Mouse (Mus musculus) small intestine, adult 10 weeks (tissue): Measurements from ENCODE around the gene Tbx2. TPM values are rescaled to one million over a fixed set of nuclear protein-coding genes. Genes with fewer than 3 reads are reported as not detected.

Source experiments
- polyA plus RNA-seq: library from polyadenylated mRNA; stranded (reverse); fragments of 350-450 nt; fragmentation: Illumina TruSeq; extraction: RNeasy Lipid Tissue Mini Kit (QIAGEN cat#74804); gene quantifications from one replicate; pipeline ENCODE4 v1.2.3, GENCODE M21; 2014; ENCODE audit warnings: low replicate concordance

The Tbx2 gene
- polyA plus RNA-seq, result 0.52 TPM

DNA sequence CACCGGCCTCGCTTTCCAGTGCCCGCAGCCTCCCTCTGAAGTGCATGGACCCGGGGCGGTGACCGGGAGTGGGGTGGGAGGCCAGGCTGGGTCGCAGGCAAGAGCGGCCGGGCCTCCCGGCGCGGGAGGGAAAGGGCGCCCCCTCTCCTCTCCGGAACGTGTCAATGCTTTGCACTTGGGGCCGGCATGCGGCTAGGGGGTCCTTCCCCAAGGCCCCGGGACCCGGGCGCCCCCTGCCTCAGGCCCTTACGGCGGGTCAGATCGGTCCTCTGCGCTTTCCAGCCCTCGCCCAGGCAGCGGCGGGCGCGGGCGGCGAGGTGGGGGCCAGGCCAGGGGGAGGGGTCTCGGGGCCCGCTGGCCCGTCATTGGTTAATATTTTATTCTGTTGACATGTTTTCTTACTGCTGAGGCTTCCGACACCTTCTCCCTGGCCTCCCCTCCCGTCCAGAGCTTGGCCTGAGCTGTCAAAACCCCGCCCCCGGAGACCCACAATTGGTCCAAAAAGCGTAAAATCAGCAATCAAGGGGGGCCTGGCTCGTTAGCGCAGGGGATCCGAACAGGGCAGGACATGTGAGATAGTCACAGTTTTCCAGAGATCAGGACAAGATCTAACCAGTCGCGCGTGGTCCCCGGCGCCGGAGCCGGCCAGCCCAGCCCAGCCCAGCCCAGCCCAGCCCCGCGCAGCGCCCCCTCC, at the start of gene Tbx2:
TSS of gene Tbx2 (plus strand) at position 321 of the 694 bp plus-strand sequence.

DNA sequence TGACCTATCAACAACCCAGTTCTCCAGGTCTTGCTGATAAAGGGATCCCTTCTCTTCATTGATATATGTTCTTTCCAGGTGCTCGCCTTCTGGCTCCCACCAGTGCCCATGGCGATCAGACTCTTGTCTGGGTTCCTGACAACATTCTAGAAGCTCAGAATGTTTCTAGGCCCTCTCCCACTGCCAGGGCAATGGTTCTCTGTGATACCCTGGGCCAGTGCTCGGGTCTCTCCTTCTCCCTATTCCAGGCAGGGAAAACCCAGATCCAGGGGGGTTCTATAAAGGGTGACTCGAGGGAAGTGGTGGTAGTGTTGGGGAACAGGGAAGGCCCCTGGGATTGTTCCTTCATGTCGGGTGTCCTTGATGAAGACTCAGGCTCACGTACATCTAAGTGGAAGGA, 17.9 kb downstream of the Tbx2 start, which contains the start of gene Gm11444:
TSS of gene Gm11444 (minus strand) at position 101 of the 400 bp plus-strand sequence.

DNA sequence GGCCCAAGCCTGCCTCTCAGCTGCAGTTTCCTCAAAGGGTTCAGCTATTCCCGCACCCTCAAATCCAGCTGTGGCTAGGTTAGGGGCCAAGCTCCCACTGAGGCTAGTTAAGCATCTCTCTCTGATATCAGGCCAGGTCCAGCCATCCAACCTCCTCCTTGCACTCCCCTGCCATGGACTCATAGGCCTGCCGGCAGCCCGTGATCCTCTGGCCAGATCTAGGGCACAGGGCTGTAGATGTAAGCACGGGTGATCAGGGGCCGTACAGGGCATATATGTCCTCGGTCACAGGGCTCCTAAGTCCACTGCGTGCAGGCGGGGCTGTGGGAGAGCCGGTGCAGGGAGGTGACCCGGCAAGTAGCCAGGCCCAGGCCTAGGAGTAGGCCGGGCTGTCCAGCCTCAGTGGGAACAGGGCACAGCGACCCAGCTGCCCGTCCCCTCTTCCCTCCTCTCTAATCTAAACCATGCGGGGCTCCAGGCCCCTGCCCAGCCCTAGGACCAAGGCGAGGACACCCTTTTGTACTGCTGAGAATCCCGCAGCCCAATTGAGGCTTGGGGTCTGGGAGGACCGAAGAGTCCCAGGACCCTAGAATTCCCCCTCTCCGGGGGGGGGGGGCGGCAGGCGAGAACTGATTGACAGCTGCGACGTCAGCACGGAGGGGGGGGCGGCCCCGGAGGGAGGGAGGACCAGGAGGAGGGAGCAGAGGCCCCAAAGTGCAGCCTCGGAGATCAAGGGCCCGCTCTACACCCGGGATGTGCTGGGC, 53.5 kb downstream of the Tbx2 start, which contains the start of gene Tbx4:
TSS of gene Tbx4 (plus strand) at position 758 of the 764 bp plus-strand sequence.

Other genes with a start within 250 kb of the Tbx2 start
- not detected for gene Gm11444, start 17.8 kb downstream of the Tbx2 start, polyA plus RNA-seq
- not detected for gene Tbx4, start 53.9 kb downstream of the Tbx2 start, polyA plus RNA-seq